Mouse (Mus musculus) forebrain, embryonic 14.5 days (tissue): ENCODE data around the gene Dynlt1f. TPM values are rescaled to one million over a fixed set of nuclear protein-coding genes. Genes with fewer than 3 reads are reported as not detected.
"Not testable (repeated sequence)": the region's sequence is repeated elsewhere in the genome, so short reads cannot be mapped to it uniquely, and the experiment has no call there.

ENCODE experiments used
- ATAC-seq: fragments of 200-750 bp; cut with Nextera tagmentation; 2 replicates; pipeline ENCODE4 v1.8.0; 2017; ENCODE audit warnings: mild to moderate bottlenecking, moderate library complexity
- DNase-seq: peaks from one replicate; pipeline ENCODE4 v3.0.0-alpha.2; 2015; ENCODE audit warnings: low spot score
- H3K27ac ChIP-seq: fragments of 300-500 bp; sonication (generic); 2 replicates; pipeline ENCODE4 v1.5.1; 2014; ENCODE audit warnings: low read depth, mild to moderate bottlenecking, control low read depth, low read length, moderate library complexity
- H3K27me3 ChIP-seq: fragments of 300-500 bp; sonication (generic); replicated peaks from 2 replicates; pipeline ENCODE4 v1.6.1; 2014; ENCODE audit warnings: low read length, control low read depth, mixed read lengths; ENCODE audit not compliant: control insufficient read depth, insufficient read depth
- H3K36me3 ChIP-seq: fragments of 300-500 bp; sonication (generic); 2 replicates; pipeline ENCODE4 v1.6.1; 2014; ENCODE audit warnings: low read length, control low read depth; ENCODE audit not compliant: control insufficient read depth, insufficient read depth
- H3K4me1 ChIP-seq: fragments of 300-500 bp; sonication (generic); 2 replicates; pipeline ENCODE4 v1.6.1; 2014; ENCODE audit warnings: antibody characterized with exemption, low read length, control low read depth; ENCODE audit not compliant: control insufficient read depth, insufficient read depth
- H3K4me2 ChIP-seq: fragments of 300-500 bp; sonication (generic); 2 replicates; pipeline ENCODE4 v1.6.1; 2014; ENCODE audit warnings: mild to moderate bottlenecking, control low read depth, low read length
- H3K4me3 ChIP-seq: fragments of 300-500 bp; sonication (generic); 2 replicates; pipeline ENCODE4 v1.5.1; 2014; ENCODE audit warnings: low read depth, low read length, control low read depth
- H3K9ac ChIP-seq: fragments of 300-500 bp; sonication (generic); 2 replicates; pipeline ENCODE4 v1.6.1; 2014; ENCODE audit warnings: mild to moderate bottlenecking, low read length, control low read depth, moderate library complexity
- H3K9me3 ChIP-seq: fragments of 300-500 bp; sonication (generic); replicated peaks from 2 replicates; pipeline ENCODE4 v1.6.1; 2016; ENCODE audit warnings: low read length, control low read depth, mixed read lengths; ENCODE audit not compliant: control insufficient read depth
- WGBS: fragments of 180-500 bp; shearing (Covaris S2); extraction: QIAGEN DNeasy Blood & Tissue Kit; methylation state at CpG from one replicate; pipeline ENCODE4 v1.1.7; 2014; 5-methylcytosine and 5-hydroxymethylcytosine counted together
- polyA plus RNA-seq: library from polyadenylated mRNA; unstranded; fragments of >200 nt; fragmentation: Nextera tagmentation; extraction: Ambion mirVana; gene quantifications from 2 replicates; pipeline ENCODE4 v1.2.1, GENCODE M21; 2014

Dynlt1f gene
- polyA plus RNA-seq, 1 experiment from 2014 or later, result 376 TPM

GRCm38 (mm10) chr17:6691596-6691995 is 35.9 kb upstream of the Dynlt1f start:
- H3K36me3 ChIP-seq, result not testable (repeated sequence)

GRCm38 (mm10) chr17:6689344-6689743 is 33.6 kb upstream of the Dynlt1f start:
- not testable (repeated sequence) for H3K9ac ChIP-seq, H3K4me1 ChIP-seq, H3K36me3 ChIP-seq, DNase-seq, H3K9me3 ChIP-seq, H3K27me3 ChIP-seq, H3K27ac ChIP-seq, ATAC-seq, H3K4me3 ChIP-seq, H3K4me2 ChIP-seq
- WGBS, result 78% methylated on average over 3 of the region's 4 CpGs

More at GRCm38 (mm10) chr17:6691596-6691995, 35.9 kb upstream of the Dynlt1f start:
- H3K9ac ChIP-seq, H3K9me3 ChIP-seq, H3K27ac ChIP-seq, H3K27me3 ChIP-seq, H3K4me1 ChIP-seq, ATAC-seq, H3K4me3 ChIP-seq, H3K4me2 ChIP-seq: not testable (repeated sequence)
- peak; percentile 65 for DNase-seq
- 4% methylated on average over 2 of the region's 2 CpGs for WGBS

GRCm38 (mm10) chr17:6686299-6686971 is 30.7 kb upstream of the Dynlt1f start:
- not testable (repeated sequence) for ATAC-seq, H3K4me2 ChIP-seq, DNase-seq, H3K4me1 ChIP-seq, H3K36me3 ChIP-seq, H3K9me3 ChIP-seq, H3K27me3 ChIP-seq, H3K27ac ChIP-seq, H3K9ac ChIP-seq, H3K4me3 ChIP-seq
- 92% methylated on average over 2 of the region's 4 CpGs for WGBS

GRCm38 (mm10) chr17:6685288-6685818 is 29.7 kb upstream of the Dynlt1f start:
- H3K9ac ChIP-seq, H3K27ac ChIP-seq, H3K36me3 ChIP-seq, H3K4me1 ChIP-seq, DNase-seq, H3K4me3 ChIP-seq, H3K4me2 ChIP-seq, H3K9me3 ChIP-seq, H3K27me3 ChIP-seq: not testable (repeated sequence)
- peak; percentile 9; the same call in 1 of the 2 replicates for ATAC-seq
- WGBS, result 55% methylated on average over 2 of the region's 8 CpGs

GRCm38 (mm10) chr17:6684464-6685287 is 29.0 kb upstream of the Dynlt1f start:
- not testable (repeated sequence) for H3K4me3 ChIP-seq, H3K9me3 ChIP-seq, H3K27me3 ChIP-seq, H3K4me2 ChIP-seq, H3K4me1 ChIP-seq, H3K9ac ChIP-seq, H3K36me3 ChIP-seq, H3K27ac ChIP-seq
- DNase-seq (peak; percentile 7), ATAC-seq (peak; percentile 95)
- WGBS, result no CpG with 5 or more reads among the region's 4 CpGs

GRCm38 (mm10) chr17:6683702-6684101 is 28.0 kb upstream of the Dynlt1f start:
- not testable (repeated sequence) for H3K27me3 ChIP-seq, H3K9me3 ChIP-seq, DNase-seq, H3K36me3 ChIP-seq, H3K4me2 ChIP-seq, H3K27ac ChIP-seq, H3K4me1 ChIP-seq, ATAC-seq, H3K9ac ChIP-seq, H3K4me3 ChIP-seq
- no CpG with 5 or more reads among the region's 5 CpGs for WGBS

GRCm38 (mm10) chr17:6681721-6682120 is 26.0 kb upstream of the Dynlt1f start:
- ATAC-seq, H3K36me3 ChIP-seq, H3K27ac ChIP-seq, DNase-seq, H3K4me2 ChIP-seq, H3K9ac ChIP-seq, H3K27me3 ChIP-seq, H3K9me3 ChIP-seq, H3K4me1 ChIP-seq, H3K4me3 ChIP-seq: not testable (repeated sequence)
- WGBS, result 86% methylated on average over 4 of the region's 4 CpGs

GRCm38 (mm10) chr17:6678063-6678462 is 22.4 kb upstream of the Dynlt1f start:
- H3K4me2 ChIP-seq, H3K9me3 ChIP-seq, H3K4me3 ChIP-seq, ATAC-seq, H3K27ac ChIP-seq, DNase-seq, H3K9ac ChIP-seq, H3K36me3 ChIP-seq, H3K27me3 ChIP-seq, H3K4me1 ChIP-seq: not testable (repeated sequence)
- WGBS, result 80% methylated on average over 1 of the region's 2 CpGs

GRCm38 (mm10) chr17:6674297-6674696 is 18.6 kb upstream of the Dynlt1f start:
- not testable (repeated sequence) for H3K4me3 ChIP-seq, H3K9me3 ChIP-seq, H3K27me3 ChIP-seq, H3K9ac ChIP-seq, H3K4me1 ChIP-seq, DNase-seq, H3K27ac ChIP-seq, H3K36me3 ChIP-seq, ATAC-seq, H3K4me2 ChIP-seq
- WGBS, result 67% methylated on average over 5 of the region's 5 CpGs
